Mouse (Mus musculus): ENCODE results near the gene Hist1h3f.

The Hist1h3f gene

DNA sequence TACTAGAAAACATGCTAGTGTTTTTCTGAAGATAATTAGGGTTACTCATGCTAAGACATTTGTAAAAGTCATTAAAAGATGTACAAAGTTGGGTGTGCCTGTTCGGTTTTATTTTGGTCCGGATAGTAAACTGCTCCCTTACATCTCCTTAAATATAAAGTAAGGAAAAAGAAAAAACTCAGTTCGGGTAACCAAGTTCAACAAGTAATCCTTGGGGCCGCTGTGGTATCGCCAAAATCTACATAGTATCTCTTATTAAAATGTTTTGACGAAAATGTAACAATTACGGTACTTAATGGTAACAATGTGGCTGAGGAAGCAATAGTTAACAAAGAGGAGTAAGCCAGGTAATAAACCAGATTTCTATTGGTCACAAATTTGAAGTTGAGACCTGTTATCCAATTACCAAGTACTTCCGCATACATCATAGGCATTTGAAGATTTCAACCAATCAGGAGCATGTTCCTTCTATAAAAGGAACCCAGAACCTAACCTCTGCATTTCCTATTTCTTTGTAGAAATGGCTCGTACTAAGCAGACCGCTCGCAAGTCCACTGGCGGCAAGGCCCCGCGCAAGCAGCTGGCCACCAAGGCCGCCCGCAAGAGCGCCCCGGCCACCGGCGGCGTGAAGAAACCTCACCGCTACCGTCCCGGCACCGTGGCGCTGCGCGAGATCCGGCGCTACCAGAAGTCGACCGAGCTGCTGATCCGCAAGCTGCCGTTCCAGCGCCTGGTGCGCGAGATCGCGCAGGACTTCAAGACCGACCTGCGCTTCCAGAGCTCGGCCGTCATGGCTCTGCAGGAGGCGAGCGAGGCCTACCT, at the start of gene Hist1h3f:
Hist1h3f (plus strand) TSS at position 88 of the 822 bp plus-strand sequence.
- ChIA-PET POLR2A (interaction anchor here (0.7 to 24.7 kb wide), 29 partner anchors 9 to 1501 kb away, joined by 3 to 692 read pairs (median 10); partner anchors contain the start of genes Hist1h2ae (in 3 of the 4), Hist1h2bg (in 3 of the 4), Hist1h4h (in 3 of the 4) and Hist1h1d (in 2 of the 4)), CTCF (no interaction called here)

- ChIA-PET CTCF (interaction anchor here in 1 of 4 experiments (0.6 kb wide), 1 partner anchor 1500 kb away, joined by 3 read pairs; no protein-coding TSS in a partner anchor), POLR2A (interaction anchor here in 2 of 4 experiments (0.7 to 5.8 kb wide), 9 partner anchors 10 to 188 kb away, joined by 3 to 46 read pairs (median 4); partner anchors contain the start of genes Btn1a1 (in 1 of the 2), Hist1h2ac (in 1 of the 2), Hist1h2bc (in 1 of the 2) and Hist1h4h (in 1 of the 2))
Observed at GRCm38 (mm10) chr13:23495526-23495925, 48.3 kb upstream of the Hist1h3f start.

DNA sequence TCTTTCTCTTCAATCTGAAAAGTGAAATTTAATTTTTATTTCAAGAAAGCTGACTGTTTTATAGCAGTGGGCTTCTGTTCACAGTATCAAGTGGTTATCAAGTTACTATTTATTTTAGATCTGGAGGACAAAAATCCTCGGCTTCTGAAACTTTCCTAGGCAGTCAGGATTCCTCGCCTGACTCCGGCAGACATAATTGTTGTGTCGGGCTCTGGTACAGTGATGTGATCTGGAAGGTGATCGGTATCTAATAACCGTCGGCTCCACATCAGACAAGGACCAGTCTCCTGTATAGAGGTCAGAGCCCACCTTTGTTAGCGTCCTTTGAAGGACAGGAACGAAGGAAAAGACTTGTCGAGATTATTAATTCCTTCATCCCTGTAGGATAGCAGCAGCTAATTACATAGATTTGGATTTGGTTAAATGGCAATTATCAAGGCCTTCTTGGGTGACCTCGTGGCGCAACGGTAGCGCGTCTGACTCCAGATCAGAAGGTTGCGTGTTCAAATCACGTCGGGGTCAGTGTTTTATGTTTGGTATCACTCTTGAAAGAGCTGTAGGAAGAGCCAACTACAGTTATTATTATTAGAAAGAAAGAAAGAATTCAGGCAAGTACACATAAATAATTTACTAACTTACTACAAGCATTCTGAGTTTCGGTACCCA, 46.1 kb upstream of the Hist1h3f start:
- POLR2A ChIA-PET, result interaction anchor here (0.5 to 5.8 kb wide), 46 partner anchors 8 to 1492 kb away, joined by 3 to 46 read pairs (median 4); partner anchors contain the start of genes Btn1a1 (in 2 of the 4), Hist1h4h (in 2 of the 4), Hist1h2ac (in 1 of the 4) and Hist1h2bc (in 1 of the 4)

DNA sequence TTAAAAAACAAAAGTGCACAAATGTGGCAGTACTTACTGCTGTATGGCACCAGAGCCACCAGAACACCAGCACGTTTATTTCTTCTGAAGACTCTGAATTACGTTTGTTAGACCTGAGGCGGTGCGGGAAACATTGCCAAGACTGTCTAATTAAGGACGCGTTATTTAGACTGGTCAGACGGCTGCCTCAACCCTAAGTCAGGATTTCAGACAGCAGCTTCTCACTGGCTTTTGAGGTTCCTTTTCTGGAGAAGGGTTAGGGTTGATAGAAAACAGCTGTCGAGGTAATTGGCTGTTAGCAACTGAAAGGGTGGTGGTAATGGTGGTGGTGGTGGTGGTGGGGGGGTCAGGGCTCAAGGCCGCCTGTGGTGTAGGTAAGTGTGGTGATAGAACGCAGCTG, 45.2 kb upstream of the Hist1h3f start:
- CTCF ChIA-PET, result interaction anchor here in 2 of 4 experiments (1.5 kb wide), 2 partner anchors 27 to 74 kb away, joined by 4 read pairs; partner anchors contain the start of gene Abt1 (in 1 of the 2)
- POLR2A ChIA-PET, result interaction anchor here in 2 of 4 experiments (0.7 to 5.8 kb wide), 44 partner anchors 7 to 1493 kb away, joined by 3 to 46 read pairs (median 4); partner anchors contain the start of genes Btn1a1 (in 2 of the 2), Hist1h2bc (in 2 of the 2), Hist1h4h (in 2 of the 2) and Hist1h2ac (in 1 of the 2)

More for the DNA sequence above, 46.1 kb upstream of the Hist1h3f start:
- CTCF ChIA-PET, result interaction anchor here in 1 of 4 experiments (1.1 to 1.5 kb wide), 3 partner anchors 26 to 51 kb away, joined by 3 to 4 read pairs (median 3); partner anchors contain the start of gene Btn1a1

DNA sequence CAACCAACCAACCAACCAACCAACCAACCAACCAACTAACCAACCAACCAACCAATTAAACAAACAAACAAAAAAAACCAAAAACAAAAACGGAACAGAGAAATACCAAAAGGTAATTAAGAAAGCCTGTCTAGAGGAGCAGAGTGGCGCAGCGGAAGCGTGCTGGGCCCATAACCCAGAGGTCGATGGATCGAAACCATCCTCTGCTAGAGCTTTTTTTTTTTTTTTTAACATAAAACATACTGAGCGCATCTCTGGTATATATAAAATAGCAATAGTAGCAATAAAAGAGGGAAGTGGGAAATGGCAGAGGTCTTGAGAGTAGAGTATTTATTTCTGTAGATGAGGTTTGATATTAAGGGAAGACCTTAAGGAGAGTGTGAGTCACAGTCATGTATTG, 43.9 kb upstream of the Hist1h3f start:
- CTCF ChIA-PET, result interaction anchor here in 2 of 4 experiments (0.6 to 1.5 kb wide), 5 partner anchors 36 to 1588 kb away, joined by 3 to 4 read pairs (median 4); partner anchors contain the start of gene Abt1 (in 1 of the 2)
- POLR2A ChIA-PET, result interaction anchor here (0.5 to 5.8 kb wide), 28 partner anchors 17 to 1319 kb away, joined by 3 to 46 read pairs (median 5); partner anchors contain the start of genes Hist1h4h (in 2 of the 4), Btn1a1 (in 1 of the 4), Hist1h2af (in 1 of the 4) and Hist1h4d (in 1 of the 4)

DNA sequence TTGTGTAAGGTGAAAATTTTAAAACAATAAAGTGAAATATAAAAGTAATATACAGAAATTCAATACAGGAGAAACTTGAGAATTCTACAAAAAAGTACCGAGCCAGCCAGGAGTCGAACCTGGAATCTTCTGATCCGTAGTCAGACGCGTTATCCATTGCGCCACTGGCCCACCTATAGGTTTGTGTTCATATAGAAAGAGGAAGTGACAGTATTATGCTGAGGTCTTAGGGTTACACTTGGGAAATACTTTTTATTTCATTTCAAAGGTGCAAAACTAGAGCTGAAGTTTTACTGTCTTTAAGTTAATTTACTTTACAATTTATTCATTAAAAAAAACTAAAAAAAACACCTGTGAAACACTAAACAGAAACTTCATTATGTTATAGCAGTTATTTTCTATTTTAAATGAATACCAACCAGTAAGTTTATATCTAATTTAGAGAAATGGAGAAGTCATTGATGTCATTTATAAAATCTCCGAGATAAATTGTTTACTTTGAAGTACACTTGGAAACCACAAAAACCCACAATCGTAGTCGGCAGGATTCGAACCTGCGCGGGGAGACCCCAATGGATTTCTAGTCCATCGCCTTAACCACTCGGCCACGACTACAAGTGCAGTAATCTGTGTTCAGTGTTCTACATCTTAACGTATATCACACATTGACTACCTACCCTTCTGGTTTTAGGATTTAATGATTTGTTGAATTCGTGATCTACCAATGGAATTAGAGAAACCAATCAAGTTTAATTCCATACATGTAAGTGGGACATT, 43.2 kb upstream of the Hist1h3f start:
- ChIA-PET POLR2A (interaction anchor here (0.9 to 5.8 kb wide), 9 partner anchors 15 to 99 kb away, joined by 3 to 46 read pairs (median 5); partner anchors contain the start of genes Hist1h4h (in 2 of the 4) and Btn1a1 (in 1 of the 4)), CTCF (no interaction called here)

GRCm38 (mm10) chr13:23501511-23501910, 42.3 kb upstream of the Hist1h3f start:
- POLR2A ChIA-PET, result interaction anchor here in 2 of 4 experiments (0.6 to 2.4 kb wide), 25 partner anchors 10 to 1509 kb away, joined by 3 to 16 read pairs (median 4); partner anchors contain the start of gene Hist1h4h (in 2 of the 2)
- CTCF ChIA-PET, result interaction anchor here in 2 of 4 experiments (0.6 to 1.3 kb wide), 2 partner anchors 68 to 1707 kb away, joined by 3 to 5 read pairs; no protein-coding TSS in a partner anchor

DNA sequence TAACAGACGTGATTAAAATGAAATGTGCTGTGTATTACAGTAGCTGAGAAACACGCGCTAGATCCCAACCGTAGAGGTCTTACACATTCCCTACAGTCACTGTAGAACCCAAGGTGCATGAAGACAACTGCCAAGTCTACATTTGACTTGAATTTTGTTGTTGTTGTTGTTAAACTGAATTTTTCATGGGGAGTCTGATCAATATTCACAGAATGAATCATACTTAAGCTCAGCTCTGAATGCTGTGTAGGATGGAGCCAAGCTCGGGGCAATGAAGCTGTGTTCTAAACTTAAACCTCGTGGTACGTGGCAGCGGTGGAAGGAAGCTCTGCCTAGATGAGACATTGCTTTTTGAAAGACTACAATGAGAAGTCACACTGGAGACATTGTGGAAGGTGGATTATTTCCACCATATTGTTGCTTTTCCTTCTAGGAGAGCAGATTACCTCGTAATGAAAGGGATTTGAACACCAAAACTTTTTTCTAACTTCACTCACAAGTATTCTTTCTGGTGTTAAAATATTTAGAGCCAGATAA, 41.8 kb upstream of the Hist1h3f start:
- POLR2A ChIA-PET, result interaction anchor here in 3 of 4 experiments (0.6 to 2.4 kb wide), 33 partner anchors 9 to 1605 kb away, joined by 3 to 17 read pairs (median 4); partner anchors contain the start of genes Hist1h4h (in 2 of the 3) and Btn1a1 (in 1 of the 3)
- CTCF ChIA-PET, result interaction anchor here in 2 of 4 experiments (0.6 to 1.3 kb wide), 3 partner anchors 69 to 1707 kb away, joined by 3 to 5 read pairs (median 3); no protein-coding TSS in a partner anchor

GRCm38 (mm10) chr13:23502916-23503315, 40.9 kb upstream of the Hist1h3f start:
- CTCF ChIA-PET, result interaction anchor here in 2 of 4 experiments (0.9 to 1.3 kb wide), 3 partner anchors 54 to 102 kb away, joined by 3 to 5 read pairs (median 4); no protein-coding TSS in a partner anchor
- POLR2A ChIA-PET, result interaction anchor here in 3 of 4 experiments (0.6 to 3.9 kb wide), 26 partner anchors 9 to 1606 kb away, joined by 3 to 21 read pairs (median 5); partner anchors contain the start of genes Hist1h4h (in 2 of the 3), Btn1a1 (in 1 of the 3) and Hist1h2af (in 1 of the 3)

- ChIA-PET POLR2A (interaction anchor here (0.6 to 4.0 kb wide), 26 partner anchors 9 to 1563 kb away, joined by 3 to 33 read pairs (median 4); partner anchors contain the start of genes Hist1h4h (in 2 of the 4), Hist1h2af (in 1 of the 4) and Hist1h4d (in 1 of the 4)), CTCF (interaction anchor here in 1 of 4 experiments (0.9 kb wide), 1 partner anchor 55 kb away, joined by 4 read pairs; no protein-coding TSS in a partner anchor)
Observed at GRCm38 (mm10) chr13:23503797-23504196, 40.1 kb upstream of the Hist1h3f start.

DNA sequence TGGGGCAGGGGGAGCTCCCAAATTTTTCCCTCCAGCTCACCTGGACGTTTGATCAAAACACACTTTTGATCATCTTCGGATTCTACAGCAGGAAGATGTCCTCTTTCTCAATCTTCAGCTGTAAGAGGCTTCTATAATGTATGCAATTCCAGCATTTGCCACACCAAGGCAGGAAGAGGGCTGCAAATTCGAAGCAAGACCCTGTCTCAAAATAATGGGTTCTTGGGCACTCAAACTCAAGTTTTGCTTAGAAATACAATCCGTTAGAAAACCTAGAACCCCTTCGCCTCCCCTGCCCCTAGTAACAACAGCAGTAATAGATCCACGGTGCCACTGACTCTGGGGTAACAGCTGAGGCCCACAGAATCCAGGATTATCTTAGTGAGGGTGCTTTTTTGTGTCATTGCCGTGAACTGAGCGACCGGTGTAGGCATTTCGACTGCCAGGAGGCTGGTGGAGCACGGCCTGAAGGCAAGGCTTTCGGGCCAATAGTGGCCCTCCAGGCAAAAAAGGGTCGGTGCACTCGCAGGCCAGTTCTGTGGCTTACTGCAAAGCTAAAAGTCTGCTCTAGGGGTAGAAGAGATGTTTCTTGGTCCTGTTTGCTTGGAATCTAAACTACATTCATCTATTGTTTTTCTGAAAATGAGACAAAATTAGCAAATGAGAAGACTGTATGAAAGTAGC, 38.0 kb upstream of the Hist1h3f start:
- CTCF ChIA-PET, result interaction anchor here in 2 of 4 experiments (0.7 to 1.8 kb wide), 7 partner anchors 19 to 757 kb away, joined by 3 to 6 read pairs (median 4); partner anchors contain the start of gene Btn1a1 (in 1 of the 2)
- POLR2A ChIA-PET, result interaction anchor here in 3 of 4 experiments (0.6 to 4.0 kb wide), 55 partner anchors 8 to 1586 kb away, joined by 3 to 33 read pairs (median 4); partner anchors contain the start of genes Hist1h4h (in 3 of the 3), Hist1h2af (in 2 of the 3), Abt1 (in 1 of the 3) and Hist1h2ag (in 1 of the 3)

DNA sequence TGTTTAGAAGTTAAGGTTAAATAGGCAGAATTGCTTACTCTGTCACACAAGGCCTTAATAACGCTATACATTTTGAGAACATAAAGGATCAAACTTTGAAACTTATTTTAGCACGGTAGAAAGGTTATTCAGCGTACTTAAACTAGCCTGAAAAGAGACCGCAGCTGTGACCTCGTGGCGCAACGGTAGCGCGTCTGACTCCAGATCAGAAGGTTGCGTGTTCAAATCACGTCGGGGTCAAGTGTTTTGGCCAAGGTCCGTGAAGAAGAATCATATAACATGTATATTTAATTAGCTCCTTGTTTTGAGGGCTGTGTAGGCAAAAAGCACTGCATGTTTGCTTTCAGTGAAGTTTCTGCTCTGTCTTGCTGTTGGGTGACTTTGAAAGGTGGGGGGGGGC, 37.5 kb upstream of the Hist1h3f start:
- ChIA-PET CTCF (interaction anchor here in 2 of 4 experiments (0.7 to 1.8 kb wide), 4 partner anchors 18 to 756 kb away, joined by 3 to 6 read pairs (median 4); no protein-coding TSS in a partner anchor), POLR2A (interaction anchor here in 3 of 4 experiments (0.6 to 4.0 kb wide), 47 partner anchors 8 to 1641 kb away, joined by 3 to 33 read pairs (median 4); partner anchors contain the start of genes Abt1 (in 1 of the 3), Hist1h2af (in 1 of the 3), Hist1h2ag (in 1 of the 3) and Hist1h2bj (in 1 of the 3))

DNA sequence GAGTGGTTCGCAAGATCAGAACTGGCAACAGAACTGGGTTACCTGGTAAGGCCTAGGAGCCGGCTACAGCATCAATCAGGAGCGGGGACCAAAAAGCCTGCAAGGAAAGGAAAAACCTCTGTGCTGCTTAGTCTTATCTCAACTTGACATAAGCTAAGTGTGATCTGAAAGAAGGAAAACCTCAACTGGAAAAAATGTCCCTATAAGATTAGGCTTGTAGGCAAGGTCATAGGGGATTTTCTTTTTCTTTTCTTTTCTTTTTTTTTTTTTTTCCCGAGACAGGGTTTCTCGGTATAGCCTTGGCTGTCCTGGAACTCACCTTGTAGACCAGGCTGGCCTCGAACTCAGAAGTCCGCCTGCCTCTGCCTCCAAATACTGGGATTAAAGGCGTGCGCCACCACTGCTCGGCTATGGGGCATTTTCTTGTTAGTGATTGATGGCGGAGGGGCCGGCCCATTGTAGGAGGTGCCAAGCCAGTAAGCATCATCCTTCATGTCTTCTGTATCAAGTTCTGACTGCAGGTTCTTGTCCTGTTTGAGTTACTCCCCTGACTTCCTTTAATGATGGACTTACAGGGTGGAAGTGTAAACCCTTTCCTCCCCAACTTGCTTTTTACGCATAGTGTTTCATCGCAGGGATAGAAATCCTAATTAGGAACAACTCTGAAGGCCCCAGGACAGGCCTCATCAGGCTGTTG, 36.9 kb upstream of the Hist1h3f start:
- CTCF ChIA-PET, result interaction anchor here in 2 of 4 experiments (0.7 to 1.8 kb wide), 4 partner anchors 18 to 756 kb away, joined by 3 to 6 read pairs (median 4); no protein-coding TSS in a partner anchor
- POLR2A ChIA-PET, result interaction anchor here in 3 of 4 experiments (0.6 to 4.0 kb wide), 42 partner anchors 9 to 1642 kb away, joined by 3 to 33 read pairs (median 4); partner anchors contain the start of genes Abt1 (in 1 of the 3), Hist1h2af (in 1 of the 3), Hist1h2ag (in 1 of the 3) and Hist1h2bj (in 1 of the 3)

- POLR2A ChIA-PET, result interaction anchor here (0.5 to 2.0 kb wide), 17 partner anchors 12 to 78 kb away, joined by 3 to 5 read pairs (median 4); partner anchors contain the start of genes Hist1h4h (in 4 of the 4), Hist1h2ae (in 1 of the 4) and Hist1h2bg (in 1 of the 4)
- CTCF ChIA-PET, result interaction anchor here in 1 of 4 experiments (0.6 kb wide), 1 partner anchor 109 kb away, joined by 3 read pairs; no protein-coding TSS in a partner anchor
Observed at GRCm38 (mm10) chr13:23510127-23510526, 33.7 kb upstream of the Hist1h3f start.

Measured in embryonic stem cell, embryonic (primary cell).